Mouse (Mus musculus): ENCODE results near the gene Cldn10.

DNA sequence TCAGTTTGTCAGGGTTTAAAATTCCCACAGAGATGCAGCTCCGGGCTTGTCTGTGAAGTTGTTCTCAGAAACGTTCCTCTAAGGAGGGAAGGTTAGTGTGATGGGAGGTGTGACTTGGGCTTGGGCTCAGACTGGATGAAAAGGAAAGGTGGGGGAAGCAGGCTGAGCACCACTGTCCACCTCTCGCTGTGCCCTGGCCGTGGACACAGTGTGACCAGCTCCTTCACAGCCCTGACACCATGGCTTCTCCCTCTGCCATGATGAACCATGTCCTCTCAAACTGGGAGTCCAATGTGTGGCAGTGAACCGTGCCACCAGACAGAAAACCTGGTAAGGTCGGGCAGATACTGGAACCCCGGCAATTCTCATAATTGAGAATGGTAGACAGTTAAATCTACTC, 6.1 kb upstream of the Cldn10 start:
- TF ChIP-seq CTCF (IDR thresholded peaks at IDR 0.05; ENCODE audit: control insufficient read depth, insufficient read depth, insufficient replicate concordance, low read depth, low read length), result no peak
- no peak for TF ChIP-seq POLR2A (IDR thresholded peaks at IDR 0.05; ENCODE audit: control insufficient read depth, low read depth, low read length)
